Mouse (Mus musculus) right cerebral cortex, adult 2 months (tissue): ENCODE measurements around the gene Fgfr4.
A peak's percentile ranks its signal among the peaks of the same experiment; 100 is the strongest.
"Not testable (repeated sequence)": the region's sequence is repeated elsewhere in the genome, so short reads cannot be mapped to it uniquely, and the experiment has no call there.

ENCODE experiments used
- DNase-seq, 2 experiments: peaks; one replicate each; pipeline ENCODE4 v3.0.0; 2021 to 2022; ENCODE audit warnings: low spot score in 2 of 2

Fgfr4 gene

DNA sequence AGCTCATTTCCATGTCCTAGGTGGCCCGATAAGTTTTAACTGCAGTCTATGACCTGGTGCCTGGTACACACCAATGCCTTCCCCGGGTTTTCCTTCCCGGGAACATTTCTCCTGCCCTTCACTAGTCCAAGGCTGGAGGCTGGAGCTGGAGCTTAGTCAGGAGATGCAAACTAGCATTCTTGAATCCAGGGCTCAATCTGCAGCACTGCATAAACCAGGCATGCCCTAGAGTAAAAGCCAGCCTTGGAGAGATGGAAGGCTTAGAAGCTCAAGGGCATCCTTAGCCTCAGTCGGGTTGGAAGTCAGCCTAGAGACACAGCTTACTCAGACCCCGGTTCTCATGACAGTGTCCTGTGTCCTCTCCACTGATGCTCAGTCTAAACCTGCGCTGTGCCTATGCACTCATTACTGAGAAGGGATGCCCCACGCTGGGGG is 19.9 kb downstream of the Fgfr4 start:
- no peak for DNase-seq

DNA sequence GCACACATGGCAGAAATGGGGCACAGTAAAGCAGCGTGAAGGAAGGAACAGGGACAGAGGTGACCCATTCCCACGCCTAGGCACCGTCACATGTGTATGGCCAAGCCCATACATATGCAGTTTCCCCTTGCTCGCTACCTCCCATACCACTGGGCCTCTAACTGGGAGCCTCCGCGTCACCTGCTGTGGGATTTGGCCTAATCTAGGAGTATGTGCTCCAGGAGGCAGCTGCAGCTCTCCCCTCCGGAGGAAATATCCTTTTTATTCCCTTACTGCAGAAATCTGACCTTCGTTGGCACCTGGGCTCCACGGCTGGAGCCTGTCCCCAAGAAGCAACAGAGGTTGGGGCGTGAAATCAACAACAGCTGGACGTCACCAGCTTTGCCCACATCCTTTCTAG is 21.9 kb downstream of the Fgfr4 start:
- DNase-seq = no peak

DNA sequence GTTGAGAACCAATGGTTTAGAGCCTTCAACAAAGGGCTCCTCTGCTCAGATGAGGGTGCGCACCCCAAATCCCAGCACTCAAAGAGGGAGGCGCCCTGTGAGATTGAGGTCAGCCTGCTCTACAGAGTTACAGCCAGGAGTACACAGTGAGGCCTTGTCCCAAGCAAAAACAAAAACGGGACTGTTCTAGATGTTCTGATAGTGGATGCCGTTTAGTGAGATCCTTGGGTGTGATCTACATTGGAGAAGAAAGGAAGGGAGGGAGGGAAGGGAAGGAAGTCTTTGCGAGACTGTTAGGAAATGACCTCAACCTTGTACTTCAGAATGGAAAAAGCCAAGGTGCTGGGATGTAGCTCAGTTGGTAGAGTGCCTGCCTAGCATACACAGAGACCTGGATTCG is 23.8 kb downstream of the Fgfr4 start:
- DNase-seq = no peak

DNA sequence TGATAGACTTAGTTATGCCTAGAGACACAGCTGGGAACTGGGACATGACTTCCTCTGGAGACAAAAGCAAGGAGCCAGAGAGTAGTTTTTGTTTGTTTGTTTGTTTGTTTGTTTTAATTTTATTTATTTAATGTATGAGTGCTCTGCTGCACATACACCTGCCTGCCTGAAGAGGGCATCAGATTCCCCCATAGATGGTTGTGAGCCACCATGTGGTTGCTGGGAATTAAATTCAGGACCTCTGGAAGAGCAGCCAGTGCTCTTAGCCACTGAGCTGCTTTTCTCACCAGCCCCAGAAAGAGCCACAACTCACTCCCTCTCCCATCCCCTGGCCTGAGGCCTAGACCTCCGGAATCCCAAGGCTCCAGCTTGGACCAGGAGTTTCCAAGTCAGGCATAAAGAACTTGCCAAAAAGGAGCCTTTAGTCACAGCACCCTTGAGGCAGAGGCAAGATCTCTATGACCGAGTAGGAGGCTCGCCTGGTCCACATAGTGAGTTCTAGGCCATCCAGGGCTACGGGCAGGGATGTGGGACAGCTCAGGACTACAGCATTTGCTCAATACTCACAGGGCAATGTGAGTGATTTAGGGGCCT is 25.6 kb downstream of the Fgfr4 start:
- no peak for DNase-seq

DNA sequence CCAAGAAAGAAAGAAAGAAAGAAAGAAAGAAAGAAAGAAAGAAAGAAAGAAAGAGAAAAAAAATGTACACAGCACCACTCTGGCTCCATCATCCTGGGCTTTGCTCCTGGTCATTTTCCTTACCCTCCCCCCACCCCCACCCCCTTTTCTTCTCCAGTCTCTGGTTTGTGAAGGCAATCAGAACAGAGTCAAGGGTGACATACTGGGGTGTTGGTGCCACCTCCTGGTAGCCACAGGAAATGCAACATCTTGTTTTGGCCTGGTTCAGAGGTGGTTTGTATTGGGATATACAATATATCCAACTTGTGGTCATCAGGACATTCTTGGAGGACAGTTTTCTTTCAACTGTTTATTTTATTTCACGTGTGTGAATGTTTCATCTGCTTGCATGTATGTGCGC is 26.1 kb downstream of the Fgfr4 start:
- DNase-seq = peak; percentile 78 to 85

DNA sequence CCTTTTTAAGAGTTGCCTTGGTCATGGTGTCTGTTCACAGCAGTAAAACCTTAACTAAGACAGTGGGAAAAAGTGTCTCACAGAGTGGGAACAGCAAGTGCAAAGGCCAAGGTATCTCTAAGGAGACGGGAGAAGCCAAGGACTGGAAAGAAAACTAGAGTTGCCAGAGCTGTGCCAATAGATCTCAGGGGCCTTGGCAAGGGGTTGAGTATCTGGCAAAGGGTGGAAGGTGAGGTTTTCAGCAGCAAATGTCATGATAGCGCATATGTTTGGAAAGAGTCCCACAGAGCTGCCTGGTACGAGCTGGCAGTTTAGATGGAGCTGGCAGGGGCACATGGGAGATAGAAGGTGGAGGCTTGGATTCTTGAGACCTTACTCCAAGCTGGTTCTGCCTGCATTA is 27.2 kb downstream of the Fgfr4 start:
- no peak for DNase-seq

DNA sequence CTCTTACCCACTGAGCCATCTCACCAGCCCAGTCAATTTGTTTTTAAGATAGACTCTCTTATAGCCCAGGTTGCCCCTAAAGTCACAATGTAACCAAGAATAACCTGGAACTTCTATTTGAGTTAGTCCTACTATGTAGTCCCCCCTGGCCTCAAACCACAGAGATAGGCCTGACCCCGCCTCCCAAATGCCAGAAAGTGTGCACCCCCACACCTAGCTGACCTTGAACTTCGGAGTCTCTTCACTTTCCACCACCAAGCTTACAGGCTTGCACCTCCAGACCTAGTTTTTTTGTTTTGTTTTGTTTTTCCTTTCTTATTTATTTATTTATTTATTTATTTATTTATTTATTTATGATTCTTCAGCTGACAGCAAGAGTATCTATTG is 29.3 kb downstream of the Fgfr4 start:
- DNase-seq = no peak

DNA sequence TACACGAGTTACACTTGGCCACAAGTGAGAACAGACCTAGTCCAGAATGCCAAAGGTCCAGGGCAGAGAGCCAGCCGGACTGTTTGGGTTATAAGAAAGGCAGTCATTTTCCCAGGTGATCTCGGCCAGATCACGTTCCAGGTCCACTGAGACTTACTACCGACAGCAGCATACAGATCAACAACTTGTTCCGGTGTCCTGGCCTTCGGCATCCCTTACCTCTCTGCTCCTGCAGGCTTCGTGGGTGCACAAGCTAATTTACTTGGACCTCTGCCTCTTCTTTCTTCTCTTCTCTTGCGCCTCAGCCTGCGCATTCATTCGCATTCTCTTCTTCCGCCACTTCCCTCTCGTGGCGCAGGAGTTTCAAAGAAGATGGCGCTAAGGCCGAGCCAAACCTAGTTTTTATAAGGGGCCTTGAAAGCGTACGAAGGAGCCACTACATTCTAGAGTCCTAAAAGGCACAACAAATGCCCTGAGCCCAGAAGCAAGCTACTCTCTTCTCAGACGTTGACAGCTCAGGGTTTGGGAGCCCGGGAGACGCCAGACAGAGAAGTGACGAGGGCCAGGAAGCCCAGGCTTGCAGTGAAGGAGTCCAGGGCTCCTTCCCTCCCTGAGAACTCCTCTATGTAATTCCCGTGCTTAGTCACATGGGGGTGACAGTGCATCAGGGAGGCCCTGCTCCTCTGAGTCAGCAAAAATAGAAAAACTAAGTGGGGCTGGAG is 29.9 kb downstream of the Fgfr4 start:
- peak; percentile 65 to 75 for DNase-seq

DNA sequence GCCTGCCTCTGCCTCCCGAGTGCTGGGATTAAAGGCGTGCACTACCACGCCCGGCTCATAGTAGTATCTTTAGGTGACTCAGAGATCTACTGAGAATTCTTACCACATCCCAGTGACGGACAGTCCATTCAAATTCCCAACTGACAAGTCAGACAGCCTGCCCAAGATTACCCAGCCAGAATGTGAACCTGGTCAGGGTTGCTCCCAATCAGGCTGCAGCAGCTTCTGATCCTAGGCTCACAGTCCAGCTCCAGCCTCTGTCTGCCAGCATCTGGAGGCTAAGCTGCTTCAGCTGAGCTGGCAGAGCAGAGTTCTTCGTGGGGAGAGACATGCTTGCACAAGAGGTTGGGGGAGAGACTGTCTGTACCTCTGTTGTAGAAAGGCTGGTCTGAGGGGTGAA is 30.9 kb downstream of the Fgfr4 start:
- DNase-seq = no peak

DNA sequence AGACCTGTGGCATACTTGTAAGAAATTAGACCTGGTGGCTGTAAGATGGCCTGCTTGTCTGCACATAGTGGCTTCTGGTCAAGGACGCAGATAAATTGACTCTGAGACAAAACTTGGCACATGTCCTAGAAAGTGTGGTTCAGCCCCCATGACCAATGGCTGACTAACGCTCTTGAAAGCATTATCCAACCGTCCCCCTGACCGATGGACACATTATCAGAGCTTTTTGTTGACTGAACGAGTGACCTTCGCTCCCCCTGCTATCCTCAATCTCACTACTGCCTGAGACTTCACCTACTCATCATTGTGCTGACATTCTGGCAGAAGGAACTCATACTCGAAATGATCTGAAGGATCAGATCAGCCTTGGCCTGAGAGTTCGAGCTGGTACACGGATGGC is 34.6 kb downstream of the Fgfr4 start:
- DNase-seq = not testable (repeated sequence)

DNA sequence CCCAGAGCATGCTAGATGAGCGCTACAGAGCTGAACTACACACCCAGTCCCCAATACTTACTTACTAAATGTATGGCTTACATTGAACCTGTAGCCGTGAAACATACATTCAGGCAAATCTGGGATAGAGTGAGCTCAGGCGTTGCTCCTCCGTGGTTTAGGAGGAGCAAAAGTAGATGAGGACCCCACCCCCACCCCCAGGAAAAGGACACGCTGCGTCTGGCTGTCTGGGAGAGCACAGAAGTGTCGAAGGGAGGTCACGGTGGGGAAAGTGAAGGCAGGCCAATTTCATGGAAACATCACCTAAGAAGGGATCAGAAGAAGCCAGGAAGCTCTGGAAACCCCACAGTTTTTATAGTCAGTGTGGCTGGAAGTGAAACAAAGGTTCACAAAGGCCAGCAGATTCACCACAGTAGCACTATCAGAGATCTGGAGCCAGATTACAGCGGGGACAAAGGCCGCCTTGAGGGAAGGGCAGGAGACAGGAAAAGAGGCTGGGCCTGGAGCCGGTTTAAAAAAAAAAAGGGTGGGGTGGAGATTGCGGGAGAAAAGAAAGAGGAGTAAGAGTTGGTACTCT is 37.2 kb downstream of the Fgfr4 start:
- no peak for DNase-seq

DNA sequence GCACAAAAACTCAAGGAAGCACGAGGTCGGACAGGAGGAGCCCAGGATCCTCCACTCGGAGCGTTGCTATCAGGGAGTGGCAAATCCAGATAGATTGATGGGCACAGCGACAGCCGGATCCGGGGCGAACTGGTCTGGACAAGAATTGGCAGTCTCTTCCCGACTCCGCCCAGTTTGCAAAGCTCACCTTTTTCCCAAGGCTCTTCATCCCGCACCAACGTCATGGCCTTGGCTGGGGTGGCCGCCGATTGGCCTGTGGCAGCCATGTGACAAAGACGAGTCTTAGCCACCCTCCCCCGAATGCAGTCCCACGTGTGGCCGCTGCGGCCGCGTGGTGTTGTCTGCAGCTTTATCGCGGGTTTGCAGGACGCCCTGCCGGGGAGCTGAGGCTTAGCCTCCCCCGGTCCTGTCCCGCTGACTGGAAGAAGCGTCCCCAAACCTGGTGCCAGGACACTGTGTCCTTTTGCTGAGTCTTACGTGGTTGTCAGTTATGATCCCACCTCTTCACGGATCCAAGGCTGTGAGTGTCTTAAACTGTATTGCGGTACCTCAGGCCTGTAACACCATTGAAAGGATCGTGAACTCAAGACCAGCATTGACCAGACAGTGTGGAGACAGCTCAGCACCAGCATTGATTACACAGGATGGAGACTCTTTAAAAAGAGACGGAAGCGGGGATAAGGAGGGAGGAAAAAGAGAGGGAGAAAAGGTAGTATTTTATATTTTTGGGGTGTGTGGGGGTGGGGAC is 37.9 kb downstream of the Fgfr4 start:
- DNase-seq = peak; percentile 94 to 96

DNA sequence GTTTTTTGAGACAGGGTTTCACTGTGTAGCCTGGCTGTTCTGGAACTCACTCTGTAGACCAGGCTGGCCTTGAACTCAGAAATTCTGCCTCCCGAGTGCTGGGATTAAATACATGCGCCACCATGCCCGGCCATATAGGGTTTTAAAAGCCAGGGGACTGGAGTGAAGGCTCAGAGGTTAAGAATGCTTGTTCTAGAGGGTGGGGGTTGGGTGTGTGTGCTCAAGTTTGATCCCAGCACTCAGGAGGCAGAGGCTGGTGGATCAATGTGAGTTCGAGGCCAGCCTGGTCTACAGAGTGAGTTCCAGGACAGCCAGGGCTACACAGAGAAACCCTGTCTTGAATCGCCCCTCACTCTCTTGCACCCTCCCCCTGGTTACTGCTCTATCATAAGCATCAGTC is 39.1 kb downstream of the Fgfr4 start:
- DNase-seq = no peak

DNA sequence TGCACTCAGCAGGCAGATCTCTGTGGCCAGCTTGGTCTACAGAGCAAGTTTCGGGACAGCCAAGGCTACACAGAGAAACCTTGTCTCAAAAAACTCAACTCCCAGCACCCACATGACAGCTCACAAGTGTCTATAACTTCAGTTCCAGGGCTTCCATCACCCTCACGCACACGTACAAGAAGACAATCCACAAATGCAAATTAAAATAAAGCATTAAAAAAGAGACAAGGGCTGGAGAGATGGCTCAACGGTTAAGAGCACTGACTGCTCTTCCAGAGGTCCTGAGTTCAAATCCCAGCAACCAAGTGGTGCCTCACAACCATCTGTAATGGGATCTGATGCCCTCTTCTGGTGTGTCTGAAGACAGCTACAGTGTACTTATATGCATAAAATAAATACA is 50.3 kb downstream of the Fgfr4 start:
- not testable (repeated sequence) for DNase-seq

DNA sequence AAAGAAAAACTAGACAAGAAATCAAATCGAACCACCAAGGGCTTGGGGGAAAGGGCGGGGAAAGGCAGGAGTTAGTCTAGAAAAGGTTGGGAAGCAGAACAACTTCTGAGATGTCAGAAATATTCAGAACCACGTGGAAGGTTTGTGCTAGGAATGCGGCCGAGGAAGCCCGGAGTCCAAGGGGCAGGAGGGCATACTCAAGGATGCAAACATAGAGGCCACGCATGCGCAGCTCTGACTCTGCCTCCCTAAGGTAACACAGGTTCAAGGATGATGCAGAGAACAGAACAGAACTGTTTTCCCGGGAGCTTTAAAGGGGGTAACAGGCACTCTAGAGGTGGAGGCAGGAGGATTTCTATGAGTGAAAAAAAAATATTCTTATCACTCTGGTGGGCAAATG is 51.3 kb downstream of the Fgfr4 start:
- DNase-seq = no peak

DNA sequence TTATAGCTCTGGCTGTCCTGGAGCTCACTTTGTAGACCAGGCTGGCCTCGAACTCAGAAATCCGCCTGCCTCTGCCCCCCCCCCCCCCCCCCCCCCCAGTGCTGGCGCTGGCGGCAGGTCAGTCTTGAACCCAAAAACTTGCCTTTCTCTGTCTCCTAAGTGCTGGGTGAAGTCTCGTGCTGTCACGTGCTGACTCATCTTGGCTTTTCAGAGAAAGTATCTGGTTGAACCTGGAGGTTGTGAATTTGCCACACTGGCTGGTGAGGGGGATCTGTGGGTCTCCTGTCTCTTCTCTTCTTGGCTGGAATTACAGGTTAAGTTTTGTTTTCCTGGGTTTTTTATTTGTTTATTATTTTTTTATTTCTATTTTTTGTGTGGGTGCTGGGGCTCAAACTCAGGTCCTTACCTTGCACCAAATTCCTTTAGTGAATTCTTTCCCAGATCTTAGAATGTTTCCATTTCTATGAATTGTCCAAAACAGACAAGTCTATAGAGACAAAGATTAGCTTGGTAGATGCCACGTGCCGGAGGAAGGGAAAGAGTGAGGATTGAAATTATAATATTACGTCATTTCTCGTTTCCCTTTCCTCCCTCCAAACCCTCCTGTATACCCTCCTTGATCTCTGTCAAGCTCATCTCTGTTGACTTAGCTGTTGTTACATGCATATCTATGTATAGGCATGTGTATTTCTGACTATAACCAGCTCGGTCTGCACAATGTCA is 52.4 kb downstream of the Fgfr4 start:
- DNase-seq = no peak

DNA sequence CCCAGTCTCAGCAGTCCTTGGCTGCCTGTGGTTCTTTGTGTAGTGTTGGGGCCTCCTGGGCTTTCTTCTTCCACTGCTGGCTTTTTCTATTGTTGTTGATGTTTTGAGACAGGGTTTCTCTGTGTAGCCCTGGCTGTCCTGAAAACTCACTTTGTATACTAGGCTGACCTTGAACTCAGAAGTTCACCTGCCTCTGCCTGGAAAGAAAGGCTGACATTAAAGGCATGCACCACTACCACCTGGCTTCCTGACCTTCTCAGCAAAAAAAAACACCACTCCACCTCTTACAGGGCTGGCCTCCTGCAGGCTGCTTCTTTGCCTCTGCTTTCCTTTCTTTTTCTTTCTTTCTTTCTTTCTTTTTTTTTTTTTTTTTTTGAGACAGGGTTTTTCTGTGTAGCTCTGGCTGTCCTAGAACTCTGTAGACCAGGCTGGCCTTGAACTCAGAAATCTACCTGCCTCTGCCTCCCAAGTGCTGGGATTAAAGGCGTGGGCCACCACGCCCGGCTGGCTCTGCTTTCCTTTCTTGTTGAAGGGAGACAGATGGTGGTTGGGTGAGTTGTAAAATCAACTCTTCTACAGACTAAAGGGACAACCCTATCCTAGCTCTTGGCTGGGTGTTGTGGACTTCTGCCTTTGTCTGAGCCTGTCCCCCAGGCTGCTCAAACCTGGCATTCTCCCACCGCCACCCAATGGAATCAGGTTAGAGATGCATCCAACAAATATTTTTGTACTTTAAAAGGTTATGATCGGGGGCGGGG is 53.2 kb downstream of the Fgfr4 start:
- no peak for DNase-seq

DNA sequence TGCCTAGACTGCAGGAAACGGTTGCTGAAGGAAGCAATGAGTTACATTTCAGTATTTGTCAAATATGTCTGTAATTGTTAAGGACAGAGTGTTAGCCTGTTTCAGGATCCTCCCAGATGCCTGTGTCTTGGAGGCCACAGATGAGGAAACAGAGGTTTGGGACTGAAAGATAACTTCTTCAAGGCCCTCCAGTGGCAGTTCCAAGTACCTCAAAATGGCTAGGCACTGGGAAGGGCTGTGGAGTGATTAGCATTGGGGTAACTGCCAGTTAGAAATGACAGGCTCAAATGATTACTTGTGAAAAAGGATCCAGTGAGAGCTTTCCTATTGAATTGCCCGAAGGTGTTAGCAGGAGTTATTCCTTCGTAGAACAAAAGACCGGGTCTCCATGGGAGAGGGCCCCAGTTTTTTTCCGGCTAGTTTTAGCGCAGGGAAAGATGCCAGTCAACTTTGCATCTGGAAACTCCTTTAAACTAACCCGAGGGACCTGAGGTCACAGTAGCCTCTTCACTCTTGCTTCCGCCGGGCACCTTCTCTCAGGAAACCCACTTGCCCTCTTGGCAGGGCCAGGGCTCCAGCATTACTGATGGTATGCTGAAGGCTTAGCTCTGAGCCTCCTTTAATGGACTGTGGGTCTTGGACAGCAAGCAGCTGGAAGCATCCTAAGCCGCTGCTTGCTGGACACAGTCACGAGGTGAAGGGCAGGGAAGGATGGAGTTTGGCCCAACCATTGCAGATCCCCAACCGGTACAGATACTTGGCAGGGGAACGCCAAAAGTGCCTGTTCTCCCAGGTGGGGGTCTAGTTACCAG is 56.6 kb downstream of the Fgfr4 start:
- DNase-seq = no peak

DNA sequence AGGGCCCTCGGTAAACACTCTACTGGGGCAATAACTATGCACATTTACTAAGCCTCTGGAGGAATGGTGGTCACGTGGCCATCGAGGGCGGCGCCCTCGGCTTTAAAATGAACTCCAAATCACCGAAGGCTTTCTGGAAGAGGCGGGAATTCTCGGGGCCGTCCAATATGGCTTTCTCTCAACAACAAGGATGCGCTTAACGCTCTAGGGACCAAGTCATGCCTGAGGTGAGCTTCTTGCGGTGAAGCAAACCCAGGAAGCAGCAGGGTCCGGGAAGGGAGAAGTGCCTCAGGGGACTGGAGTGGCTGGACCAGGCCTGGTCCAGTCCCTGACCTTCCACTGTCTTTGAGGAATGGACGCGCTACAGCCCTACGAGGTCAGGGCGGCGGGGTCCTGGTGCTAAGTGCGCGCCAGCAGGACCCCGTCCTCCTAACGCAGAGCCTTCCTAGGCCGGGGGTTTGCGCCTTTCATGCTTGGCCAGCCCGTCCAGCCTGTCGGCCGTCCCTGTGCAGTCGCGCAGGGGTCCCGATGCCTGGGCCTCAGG is 57.3 kb downstream of the Fgfr4 start, which contains the start of gene Nsd1:
Nsd1 (plus strand) TSS at position 134 of the 544 bp plus-strand sequence.
- DNase-seq = no peak
